Mouse (Mus musculus): ENCODE results near the gene Serpina1d. TPM values are rescaled to one million over a fixed set of nuclear protein-coding genes. Genes with fewer than 3 reads are reported as not detected.

Serpina1d gene
- not detected for polyA plus RNA-seq (2017; shearing (Covaris generic))

GRCm38 (mm10) chr12:103773246-103773851 lies at the start of gene Serpina1d:
Gene Serpina1d (minus strand): TSS chr12:103773592.

Other genes starting within 250 kb of the Serpina1d start
- under 1 TPM in 1 of 2 experiments, not detected in 1; 0.33 TPM for gene Ppp4r4, start 241.3 kb downstream of the Serpina1d start, polyA plus RNA-seq (2017; shearing (Covaris generic))
- gene Serpina10, start 142.1 kb downstream of the Serpina1d start, polyA plus RNA-seq (2017; shearing (Covaris generic)), result under 1 TPM in 1 of 2 experiments, not detected in 1; 0.14 TPM
- under 1 TPM in 1 of 2 experiments, not detected in 1; 0.23 TPM for gene Serpina6, start 116.4 kb downstream of the Serpina1d start, polyA plus RNA-seq (2017; shearing (Covaris generic))
- under 1 TPM in 1 of 2 experiments, not detected in 1; 0.53 TPM for gene Serpina16, start 97.5 kb downstream of the Serpina1d start, polyA plus RNA-seq (2017; shearing (Covaris generic))
- gene Serpina1f, start 78.1 kb downstream of the Serpina1d start, polyA plus RNA-seq (2017; shearing (Covaris generic)), result not detected
- gene Serpina1b, start 56.8 kb upstream of the Serpina1d start, polyA plus RNA-seq (2017; shearing (Covaris generic)), result under 1 TPM in 1 of 2 experiments, not detected in 1; 0.38 TPM
- gene Serpina1a, start 90.0 kb upstream of the Serpina1d start, polyA plus RNA-seq (2017; shearing (Covaris generic)), result not detected
- gene Serpina1c, start 131.3 kb upstream of the Serpina1d start, polyA plus RNA-seq (2017; shearing (Covaris generic)), result not detected
- not detected for gene Serpina1e, start 185.4 kb upstream of the Serpina1d start, polyA plus RNA-seq (2017; shearing (Covaris generic))
- not detected for gene Serpina11, start 216.4 kb upstream of the Serpina1d start, polyA plus RNA-seq (2017; shearing (Covaris generic))
- 10 to 100 TPM in 1 of 2 experiments, 1 to 10 TPM in 1; 2.1 to 10.2 TPM for gene Serpina9, start 240.2 kb upstream of the Serpina1d start, polyA plus RNA-seq (2017; shearing (Covaris generic))

Measured in inflammation-experienced regulatory T-cells (primary cell).